Mouse (Mus musculus) CH12F3 (cell line): ENCODE results near the gene Cacna1e.

ENCODE experiments used
- in situ Hi-C: fragments of 300-500 bp; cut with MboI; formaldehyde crosslinking; loops from 2 replicates; pipeline ENCODE4 v1.14.3; 2020; ENCODE audit warnings: low sequenced_read_pairs

Gene Cacna1e

DNA sequence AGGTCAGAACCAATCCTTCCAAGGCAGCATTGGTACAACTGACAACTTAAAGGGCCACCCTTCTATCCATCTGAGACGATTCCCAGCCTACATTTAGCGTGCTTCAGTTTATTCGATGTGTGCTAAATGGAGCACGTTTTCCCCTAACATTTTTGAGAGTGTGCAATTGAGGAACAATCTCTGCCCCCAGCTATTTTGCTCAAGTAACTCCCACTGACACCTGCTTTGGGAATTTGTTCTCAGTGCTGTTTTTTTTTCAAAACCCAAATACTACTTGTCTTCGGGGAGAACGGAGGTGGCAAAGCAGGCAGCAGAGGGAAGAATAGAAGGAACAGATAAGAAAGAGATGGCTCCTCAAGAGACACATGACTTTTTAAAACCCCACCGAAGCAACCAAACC lies 456.0 kb downstream of the Cacna1e start:
- in situ Hi-C loops, result no loop called here

DNA sequence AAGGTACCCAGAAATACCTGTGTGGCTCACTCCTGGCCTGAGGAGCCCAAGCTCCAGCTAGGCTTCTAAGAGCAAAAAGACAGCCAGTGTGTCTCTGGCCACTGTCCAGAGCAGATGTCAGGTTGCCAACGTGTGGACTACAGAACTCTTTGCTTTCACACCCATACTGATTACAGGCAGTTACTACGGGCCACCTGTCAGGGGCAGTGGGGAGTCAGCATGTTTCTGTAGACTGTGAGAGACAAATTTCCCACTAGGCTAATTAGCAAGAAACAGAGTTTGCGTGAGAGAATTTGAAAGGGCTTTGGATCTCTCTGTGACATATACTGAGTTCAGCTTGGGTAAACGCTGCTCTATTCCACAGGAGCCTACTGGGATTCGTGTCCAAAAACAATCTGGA lies 466.0 kb downstream of the Cacna1e start:
- in situ Hi-C loops, result no loop called here

DNA sequence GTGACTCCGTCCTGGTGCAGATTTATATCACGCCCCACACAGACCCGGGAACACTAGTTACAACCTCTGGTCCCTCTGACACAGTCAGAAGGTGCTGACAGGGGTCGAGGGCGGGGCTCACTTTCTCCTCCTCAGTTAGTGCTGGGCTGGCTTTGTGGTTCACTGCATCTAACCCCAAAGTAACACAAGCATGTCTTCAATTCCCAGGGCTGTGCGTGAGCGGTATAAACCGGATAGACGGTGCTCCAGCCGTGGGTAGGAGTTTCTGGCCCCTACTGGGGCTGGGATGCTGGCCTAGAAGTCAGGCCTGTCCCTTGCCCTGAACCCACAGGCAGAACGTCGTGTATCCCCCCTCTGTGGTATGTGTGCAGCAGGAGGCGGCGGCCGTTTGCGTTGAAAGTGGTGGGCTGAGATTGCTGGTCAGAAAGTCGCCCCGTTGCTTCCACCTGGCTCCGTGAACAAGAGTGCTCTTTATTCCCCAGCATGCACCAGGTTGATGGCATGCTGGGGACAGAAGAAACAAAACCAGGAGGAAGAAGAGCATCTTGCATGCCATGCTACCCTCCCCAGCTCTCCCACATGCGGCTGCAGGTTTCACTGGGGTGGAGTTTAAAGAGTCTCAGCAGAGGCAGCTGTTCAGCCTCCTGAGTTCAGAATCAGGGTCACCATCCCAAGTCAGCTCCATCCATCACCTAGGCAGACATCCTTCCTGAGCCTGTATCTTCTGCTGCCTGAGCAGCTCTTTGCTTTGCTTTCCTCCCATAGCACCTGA lies 467.7 kb downstream of the Cacna1e start:
- in situ Hi-C loops, result no loop called here

DNA sequence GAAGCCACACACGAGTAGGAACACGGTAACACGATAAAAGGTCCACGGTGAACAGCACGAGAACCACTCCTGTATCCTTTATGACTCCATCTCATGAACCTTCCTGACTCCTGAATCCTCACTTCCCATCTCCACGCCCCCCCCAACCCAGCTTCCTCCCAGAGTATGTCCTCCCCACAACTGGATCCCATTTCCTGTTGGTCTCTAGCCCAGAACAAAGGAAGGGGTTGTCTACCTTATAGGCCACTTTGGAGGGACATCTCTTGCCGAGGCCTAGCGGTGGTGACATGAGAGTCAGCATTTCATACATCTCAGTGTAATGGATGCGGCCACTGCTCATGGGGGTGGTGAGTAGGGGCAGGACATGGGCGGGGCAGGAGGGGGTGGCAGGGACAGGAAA lies 468.5 kb downstream of the Cacna1e start:
- in situ Hi-C loops, result no loop called here

DNA sequence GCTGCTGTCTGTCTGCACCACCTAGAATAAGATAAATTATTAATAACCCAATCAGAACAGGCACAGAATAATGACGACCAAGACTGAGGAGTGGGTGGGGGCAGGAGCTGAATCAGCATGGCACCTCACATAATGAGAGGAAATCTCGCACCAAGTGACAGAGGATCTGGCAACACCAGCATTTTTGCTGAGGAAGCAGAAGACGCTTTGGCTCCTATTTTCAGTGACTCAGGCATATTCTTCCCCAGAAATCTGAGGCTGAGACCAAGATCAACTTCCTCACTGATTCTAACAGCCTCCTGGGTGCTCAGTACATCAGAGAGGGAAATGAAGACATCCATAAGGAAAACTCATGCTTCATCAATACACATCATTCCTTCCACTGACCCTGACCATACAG lies 471.2 kb downstream of the Cacna1e start:
- in situ Hi-C loops, result no loop called here

DNA sequence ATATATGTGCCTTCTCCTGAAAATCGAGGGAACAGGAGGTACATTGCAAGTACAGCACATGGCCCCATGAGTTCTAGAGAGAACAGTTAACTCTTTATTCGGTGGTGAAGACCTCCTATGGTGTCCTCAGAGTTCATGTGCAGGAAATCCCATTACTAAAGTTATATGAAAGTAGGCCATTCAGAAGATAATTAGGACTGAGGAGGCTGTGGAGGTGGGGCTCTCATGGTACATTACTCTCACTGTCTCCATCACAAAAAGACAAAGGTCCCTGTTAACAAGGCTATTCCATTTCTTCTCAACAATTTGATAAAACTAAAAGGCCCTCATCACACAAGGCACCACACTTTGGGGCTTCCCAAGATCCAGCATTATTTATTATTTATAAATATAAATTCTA lies 475.2 kb downstream of the Cacna1e start:
- in situ Hi-C loops, result no loop called here

DNA sequence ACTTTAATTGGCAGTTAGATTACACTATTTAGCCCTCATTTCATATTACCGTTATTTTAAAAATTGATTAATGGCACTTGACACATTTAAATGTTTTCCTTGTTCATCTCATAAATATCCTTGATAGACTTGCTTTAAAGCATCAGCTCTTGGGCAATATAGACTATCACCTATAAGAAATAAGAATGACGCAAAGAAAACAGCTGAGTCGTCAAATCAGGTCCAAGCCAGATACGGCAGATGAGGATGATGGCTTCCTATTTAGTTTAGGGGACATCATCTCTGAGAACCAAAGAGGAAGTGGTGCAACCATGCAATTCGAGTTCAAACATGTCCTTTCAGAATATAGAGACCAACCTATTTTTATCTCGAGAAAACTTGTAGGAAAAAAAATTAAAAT lies 492.3 kb downstream of the Cacna1e start:
- in situ Hi-C loops, result no loop called here
